In the genomic region with DNA sequence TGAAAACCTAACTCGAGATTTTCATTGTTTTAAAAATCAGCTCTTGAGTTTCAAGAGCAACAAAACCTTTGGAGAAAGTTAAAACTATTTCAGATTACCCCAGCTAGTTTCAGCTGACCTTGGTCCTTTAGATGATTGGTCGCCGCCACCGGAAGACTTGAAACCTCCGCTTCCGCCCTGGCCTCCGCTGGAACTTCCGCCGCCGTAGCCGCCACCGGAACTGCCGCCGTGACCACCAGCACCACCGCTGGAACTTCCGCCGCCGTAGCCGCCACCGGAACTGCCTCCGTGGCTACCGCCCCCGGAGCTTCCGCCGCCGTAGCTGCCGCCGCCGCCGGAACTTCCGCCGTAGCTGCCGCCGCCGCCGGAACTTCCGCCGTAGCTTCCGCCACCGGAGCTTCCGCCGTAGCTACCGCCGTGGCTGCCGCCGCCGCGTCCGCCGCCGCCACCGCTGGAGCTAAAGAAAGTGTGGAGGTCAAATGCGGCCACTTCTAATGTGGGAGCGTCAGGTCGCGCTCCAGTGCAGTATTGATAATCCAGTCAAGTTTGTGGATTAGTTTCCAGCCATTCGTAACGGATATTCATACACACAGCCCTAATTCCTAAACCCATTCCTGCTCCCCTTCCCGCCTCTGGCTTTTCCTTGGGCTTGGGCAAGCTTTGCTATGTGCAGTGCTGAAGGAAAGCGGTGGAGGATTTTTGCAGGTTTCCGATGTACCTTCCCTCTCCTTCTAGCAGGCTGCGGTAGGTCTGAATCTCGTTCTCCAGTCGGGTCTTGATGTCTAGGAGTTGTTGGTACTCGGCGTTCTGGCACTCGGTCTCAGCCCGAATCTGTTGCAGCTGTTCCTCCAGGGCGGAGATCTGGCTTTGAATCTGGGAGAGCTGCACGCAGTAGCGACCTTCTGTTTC, we compare ENCODE assay signal across 8 mouse cellular contexts. TPM values are rescaled to one million over a fixed set of nuclear protein-coding genes. Genes with fewer than 3 reads are reported as not detected.
DNase-seq lines count a peak whose midpoint lies in the region; ATAC-seq and TF ChIP-seq lines count a peak whose summit lies in the region.

No protein-coding gene starts in this region.

- peak overlapping the region; percentile 66 for H3K4me2 ChIP-seq in forebrain, embryonic 14.5 days (ENCODE audit: low read length)
- peak overlapping the region; percentile 70 for H3K4me2 ChIP-seq in liver, postnatal 0 days (ENCODE audit: low read depth, low read length)
- peak overlapping the region; percentile 73 for H3K4me2 ChIP-seq in neural tube, embryonic 13.5 days

- intact Hi-C loops in heart, postnatal 14 days (cut with DNase I) = loop anchor here (5.0 to 10.0 kb wide), 2 partner anchors 779 to 911 kb away; no protein-coding TSS in a partner anchor

- no peaks in the 10 kb centered on the region for H3K9me3 ChIP-seq in forebrain, embryonic 14.5 days (replicated peaks; ENCODE audit: control insufficient read depth, low read length)
- H3K9me3 ChIP-seq in liver, postnatal 0 days (ENCODE audit: low read length) = no peaks in the 10 kb centered on the region
- H3K9me3 ChIP-seq in neural tube, embryonic 13.5 days = no peaks in the 10 kb centered on the region

- peak overlapping the region; percentile 96 for H3K27ac ChIP-seq in forebrain, embryonic 14.5 days (ENCODE audit: low read depth, low read length)
- H3K27ac ChIP-seq in liver, postnatal 0 days (ENCODE audit: low read depth) = peak overlapping the region; percentile 93
- H3K27ac ChIP-seq in neural tube, embryonic 13.5 days (replicated peaks) = peak overlapping the region; percentile 95

- H3K27me3 ChIP-seq in forebrain, embryonic 14.5 days (replicated peaks; ENCODE audit: control insufficient read depth, insufficient read depth, low read length) = no peaks in the 10 kb centered on the region
- 0 out of 2 replicates have a peak, but pooled peaks cover 4% of the 10 kb centered on the region for H3K27me3 ChIP-seq in liver, postnatal 0 days (ENCODE audit: insufficient read depth, low read length)
- peaks cover 28% of the 10 kb centered on the region for H3K27me3 ChIP-seq in neural tube, embryonic 13.5 days

- 1% methylated on average over 71 of the region's 71 CpGs for WGBS in forebrain, embryonic 14.5 days
- 5% methylated on average over 70 of the region's 71 CpGs for WGBS in liver, postnatal 0 days (ENCODE audit: insufficient replicate concordance)
- 2% methylated on average over 71 of the region's 71 CpGs for WGBS in neural tube, embryonic 13.5 days

- H3K4me1 ChIP-seq in forebrain, embryonic 14.5 days (ENCODE audit: control insufficient read depth, insufficient read depth, low read length) = peaks cover 5% of the 10 kb centered on the region; the same call in 1 of the 2 replicates
- H3K4me1 ChIP-seq in liver, postnatal 0 days (ENCODE audit: insufficient read depth) = no peaks in the 10 kb centered on the region
- H3K4me1 ChIP-seq in neural tube, embryonic 13.5 days (replicated peaks) = peaks cover 14% of the 10 kb centered on the region

- H3K36me3 ChIP-seq in forebrain, embryonic 14.5 days (ENCODE audit: control insufficient read depth, insufficient read depth, low read length) = no peaks in the 10 kb centered on the region
- no peaks in the 10 kb centered on the region for H3K36me3 ChIP-seq in liver, postnatal 0 days (replicated peaks; ENCODE audit: insufficient read depth, low read length)
- H3K36me3 ChIP-seq in neural tube, embryonic 13.5 days = no peaks in the 10 kb centered on the region

- TF ChIP-seq EP300 in liver, postnatal 0 days (IDR thresholded peaks at IDR 0.05; ENCODE audit: low read depth) = peak; percentile 32; the same call in 1 of the 2 replicates

- peak; percentile 55 to 65 for DNase-seq in CD8-positive naive resting alpha-beta T cell, adult 2 months (ENCODE audit: low read depth in 2 of 2, low spot score in 2 of 2)
- DNase-seq in c-Kit-positive CD71-positive TER-119-positive erythroid progenitor cells, embryonic 14.5 days (ENCODE audit: low spot score) = peak; percentile 50
- DNase-seq in forebrain, embryonic 14.5 days (ENCODE audit: low spot score) = peak; percentile 89
- peak; percentile 92 to 93 for DNase-seq in heart, postnatal 14 days
- peak; percentile 87 for DNase-seq in layer of hippocampus, adult 11-12 months (ENCODE audit: low spot score)
- peak; percentile 87 for DNase-seq in liver, postnatal 0 days
- DNase-seq in telencephalon, adult 2 months (ENCODE audit: low read depth, low spot score) = peak; percentile 83

- ATAC-seq in forebrain, embryonic 14.5 days = peak; percentile 94
- peak; percentile 95 for ATAC-seq in liver, postnatal 0 days
- ATAC-seq in neural tube, embryonic 13.5 days (ENCODE audit: low read depth) = peak; percentile 84; the same call in 1 of the 2 replicates

- TF ChIP-seq CTCF in liver, postnatal 0 days (IDR thresholded peaks at IDR 0.05; ENCODE audit: low read depth) = no peak

- H3K9ac ChIP-seq in forebrain, embryonic 14.5 days (ENCODE audit: low read length) = peak overlapping the region; percentile 73
- peak overlapping the region; percentile 66 for H3K9ac ChIP-seq in liver, postnatal 0 days (replicated peaks)
- H3K9ac ChIP-seq in neural tube, embryonic 13.5 days = peak overlapping the region; percentile 82

- peak overlapping the region; percentile 57 for H3K4me3 ChIP-seq in forebrain, embryonic 14.5 days (ENCODE audit: low read depth, low read length)
- peak overlapping the region; percentile 60 for H3K4me3 ChIP-seq in liver, postnatal 0 days (ENCODE audit: low read depth, low read length)
- peak overlapping the region; percentile 57 for H3K4me3 ChIP-seq in neural tube, embryonic 13.5 days

RNA-seq across cellular contexts. Expression of a gene that starts 3.1 kb away (rescaled TPM):
- 30.9 and 33.3 TPM in 2 replicates for polyA plus RNA-seq in forebrain, embryonic 14.5 days (2014; fragmentation: Nextera tagmentation; extraction: Ambion mirVana)
- 1 to 10 TPM; 4.6 to 8.9 TPM for total RNA-seq in heart, postnatal 14 days (2021)
- 6.3 and 7.0 TPM in 2 replicates for polyA plus RNA-seq in liver, postnatal 0 days (2015; fragmentation: Nextera tagmentation; extraction: Ambion mirVana)
- polyA plus RNA-seq in neural tube, embryonic 13.5 days (2015; fragmentation: Nextera tagmentation; extraction: Ambion mirVana) = 33.6 and 35.6 TPM in 2 replicates

RNA-seq across cellular contexts. Expression of a gene that starts 11.4 kb away (rescaled TPM):
- polyA plus RNA-seq in forebrain, embryonic 14.5 days (2014; fragmentation: Nextera tagmentation; extraction: Ambion mirVana) = 0.17 and 0.34 TPM in 2 replicates
- total RNA-seq in heart, postnatal 14 days (2021) = not detected
- polyA plus RNA-seq in liver, postnatal 0 days (2015; fragmentation: Nextera tagmentation; extraction: Ambion mirVana) = not detected in 2 replicates
- 0.89 TPM in 1 of 2 replicates, not detected in the other for polyA plus RNA-seq in neural tube, embryonic 13.5 days (2015; fragmentation: Nextera tagmentation; extraction: Ambion mirVana)

RNA-seq across cellular contexts. Expression of a gene that starts 35.2 kb away (rescaled TPM):
- not detected in 2 replicates for polyA plus RNA-seq in forebrain, embryonic 14.5 days (2014; fragmentation: Nextera tagmentation; extraction: Ambion mirVana)
- not detected for total RNA-seq in heart, postnatal 14 days (2021)
- polyA plus RNA-seq in liver, postnatal 0 days (2015; fragmentation: Nextera tagmentation; extraction: Ambion mirVana) = not detected in 2 replicates
- 0.25 and 0.32 TPM in 2 replicates for polyA plus RNA-seq in neural tube, embryonic 13.5 days (2015; fragmentation: Nextera tagmentation; extraction: Ambion mirVana)

RNA-seq across cellular contexts. Expression of a gene that starts 36.0 kb away (rescaled TPM):
- polyA plus RNA-seq in forebrain, embryonic 14.5 days (2014; fragmentation: Nextera tagmentation; extraction: Ambion mirVana) = 0.23 TPM in 1 of 2 replicates, not detected in the other
- not detected for total RNA-seq in heart, postnatal 14 days (2021)
- polyA plus RNA-seq in liver, postnatal 0 days (2015; fragmentation: Nextera tagmentation; extraction: Ambion mirVana) = not detected in 2 replicates
- polyA plus RNA-seq in neural tube, embryonic 13.5 days (2015; fragmentation: Nextera tagmentation; extraction: Ambion mirVana) = 0.13 TPM in 1 of 2 replicates, not detected in the other

RNA-seq across cellular contexts. Expression of a gene that starts 48.3 kb away (rescaled TPM):
- polyA plus RNA-seq in forebrain, embryonic 14.5 days (2014; fragmentation: Nextera tagmentation; extraction: Ambion mirVana) = not detected in 2 replicates
- not detected for total RNA-seq in heart, postnatal 14 days (2021)
- not detected in 2 replicates for polyA plus RNA-seq in liver, postnatal 0 days (2015; fragmentation: Nextera tagmentation; extraction: Ambion mirVana)
- polyA plus RNA-seq in neural tube, embryonic 13.5 days (2015; fragmentation: Nextera tagmentation; extraction: Ambion mirVana) = 0.11 and 0.25 TPM in 2 replicates

Comparison
In these comparisons a context has a peak if more than half of its experiments do, and no peak if none do; other contexts are left out.
1. Peak in every context shown above with its lines: DNase-seq, ATAC-seq, H3K4me3 ChIP-seq and H3K27ac ChIP-seq.